Mouse (Mus musculus) urinary bladder, adult 2 months (tissue): ENCODE measurements around the gene Svs3a. TPM values are rescaled to one million over a fixed set of nuclear protein-coding genes. Genes with fewer than 3 reads are reported as not detected.
"Not testable (repeated sequence)": the region's sequence is repeated elsewhere in the genome, so short reads cannot be mapped to it uniquely, and the experiment has no call there.

Experiments
- DNase-seq: peaks from one replicate; pipeline ENCODE4 v3.0.0; 2022; ENCODE audit warnings: low spot score
- polyA plus RNA-seq: library from polyadenylated mRNA; depleted of rRNA; stranded (reverse); fragments of >200 nt; gene quantifications from 2 replicates; pipeline ENCODE4 v1.2.3, GENCODE M21; 2012; rRNA removed

The Svs3a gene
- not detected in 2 replicates for polyA plus RNA-seq

- DNase-seq, result not testable (repeated sequence)
Measured at GRCm38 (mm10) chr2:164288968-164289367, at the start of gene Svs3a. Gene Svs3a (plus strand): TSS chr2:164289268.

- DNase-seq, result not testable (repeated sequence)
Measured at GRCm38 (mm10) chr2:164256540-164256939, 32.5 kb upstream of the Svs3a start, which contains the start of gene Svs3b. Gene Svs3b (minus strand): TSS chr2:164256640.

GRCm38 (mm10) chr2:164278359-164278758, 10.7 kb upstream of the Svs3a start, which contains the start of gene Svs4:
Gene Svs4 (minus strand): TSS chr2:164278459.
- no peak for DNase-seq

- no peak for DNase-seq
Measured at GRCm38 (mm10) chr2:164312599-164312998, 23.5 kb downstream of the Svs3a start.

GRCm38 (mm10) chr2:164315460-164315859, 26.4 kb downstream of the Svs3a start:
- not testable (repeated sequence) for DNase-seq

GRCm38 (mm10) chr2:164316451-164316850, 27.4 kb downstream of the Svs3a start, which contains the start of gene Svs6:
Gene Svs6 (plus strand): TSS chr2:164316751.
- not testable (repeated sequence) for DNase-seq

- DNase-seq, result no peak
Measured at GRCm38 (mm10) chr2:164320983-164321382, 31.9 kb downstream of the Svs3a start.

- DNase-seq, result not testable (repeated sequence)
Measured at GRCm38 (mm10) chr2:164332440-164332839, 43.4 kb downstream of the Svs3a start, which contains the start of gene Svs5. Gene Svs5 (plus strand): TSS chr2:164332740.

Other genes starting within 250 kb of the Svs3a start
- 18.3 and 20.9 TPM in 2 replicates for gene Stk4, start 218.9 kb upstream of the Svs3a start, polyA plus RNA-seq
- gene Tomm34, start 218.1 kb upstream of the Svs3a start, polyA plus RNA-seq, result 38.6 and 48.0 TPM in 2 replicates
- gene Kcns1, start 118.2 kb upstream of the Svs3a start, polyA plus RNA-seq, result 0.03 TPM in 1 of 2 replicates, not detected in the other
- gene Wfdc5, start 106.5 kb upstream of the Svs3a start, polyA plus RNA-seq, result 0.03 TPM in 1 of 2 replicates, not detected in the other
- 0.10 and 0.11 TPM in 2 replicates for gene Wfdc12, start 98.7 kb upstream of the Svs3a start, polyA plus RNA-seq
- not detected in 2 replicates for gene Wfdc15a, start 89.1 kb upstream of the Svs3a start, polyA plus RNA-seq
- 90.6 and 114 TPM in 2 replicates for gene Wfdc15b, start 67.6 kb upstream of the Svs3a start, polyA plus RNA-seq
- gene Svs2, start 50.8 kb upstream of the Svs3a start, polyA plus RNA-seq, result not detected in 2 replicates
- not detected in 2 replicates for gene Svs3b, start 32.6 kb upstream of the Svs3a start, polyA plus RNA-seq
- not detected in 2 replicates for gene Svs4, start 10.8 kb upstream of the Svs3a start, polyA plus RNA-seq
- gene Svs6, start 27.5 kb downstream of the Svs3a start, polyA plus RNA-seq, result not detected in 2 replicates
- 0.11 TPM in 1 of 2 replicates, not detected in the other for gene Svs5, start 43.5 kb downstream of the Svs3a start, polyA plus RNA-seq
- gene Slpi, start 99.8 kb downstream of the Svs3a start, polyA plus RNA-seq, result 28.3 and 42.1 TPM in 2 replicates
- gene Rbpjl, start 113.9 kb downstream of the Svs3a start, polyA plus RNA-seq, result 0.01 TPM in 1 of 2 replicates, not detected in the other
- 3.1 and 3.4 TPM in 2 replicates for gene Matn4, start 115.9 kb downstream of the Svs3a start, polyA plus RNA-seq
- gene Sdc4, start 154.6 kb downstream of the Svs3a start, polyA plus RNA-seq, result 150 and 162 TPM in 2 replicates
- 38.9 and 45.9 TPM in 2 replicates for gene Sys1, start 167.7 kb downstream of the Svs3a start, polyA plus RNA-seq
- 3.0 and 4.4 TPM in 2 replicates for gene Gm20458, start 171.7 kb downstream of the Svs3a start, polyA plus RNA-seq
- gene Trp53tg5, start 184.5 kb downstream of the Svs3a start, polyA plus RNA-seq, result not detected in 2 replicates
- 124 and 133 TPM in 2 replicates for gene Dbndd2, start 196.8 kb downstream of the Svs3a start, polyA plus RNA-seq
- 55.9 and 71.5 TPM in 2 replicates for gene Pigt, start 208.3 kb downstream of the Svs3a start, polyA plus RNA-seq